Mouse (Mus musculus): Measurements from ENCODE around the gene Fam114a1.

Gene Fam114a1

DNA sequence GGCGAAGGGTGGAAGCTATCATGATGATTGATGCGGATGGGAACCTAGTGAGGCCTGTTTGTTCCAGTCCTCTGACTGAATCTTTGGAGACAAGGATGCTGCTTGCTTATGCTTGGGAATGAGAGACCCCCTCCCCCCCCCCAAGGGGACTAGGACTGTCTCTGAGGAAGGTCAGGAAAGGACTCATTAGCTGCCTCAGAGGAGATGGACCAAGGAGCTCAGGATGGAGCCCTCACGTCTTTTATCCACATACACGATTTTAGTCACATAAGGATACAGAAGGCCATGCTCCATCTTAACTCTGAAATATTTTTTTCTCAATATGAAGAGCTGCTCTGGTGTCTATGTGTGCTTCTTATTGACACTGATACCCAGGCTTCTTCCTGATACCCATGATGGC is 92.4 kb downstream of the Fam114a1 start:
- DNase-seq = no peak

DNA sequence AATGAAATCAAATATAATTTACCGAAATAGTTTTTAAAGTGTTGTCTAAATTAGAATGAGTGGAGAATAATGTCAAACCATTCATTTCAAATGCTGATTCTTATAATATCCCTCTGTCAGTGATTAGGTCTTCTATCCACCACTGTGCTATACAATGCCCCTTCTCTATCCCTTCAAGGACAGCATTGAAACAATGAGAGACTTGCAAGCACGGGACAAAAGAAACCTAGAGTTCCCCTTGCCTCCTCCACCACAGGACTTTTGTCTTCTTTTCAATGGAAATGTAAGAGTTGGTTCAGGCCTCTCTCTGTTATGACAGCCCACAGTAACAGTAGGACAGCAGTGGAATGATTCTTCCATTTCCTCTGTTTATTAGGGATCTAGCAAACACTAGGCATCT is 93.4 kb downstream of the Fam114a1 start:
- DNase-seq = no peak

DNA sequence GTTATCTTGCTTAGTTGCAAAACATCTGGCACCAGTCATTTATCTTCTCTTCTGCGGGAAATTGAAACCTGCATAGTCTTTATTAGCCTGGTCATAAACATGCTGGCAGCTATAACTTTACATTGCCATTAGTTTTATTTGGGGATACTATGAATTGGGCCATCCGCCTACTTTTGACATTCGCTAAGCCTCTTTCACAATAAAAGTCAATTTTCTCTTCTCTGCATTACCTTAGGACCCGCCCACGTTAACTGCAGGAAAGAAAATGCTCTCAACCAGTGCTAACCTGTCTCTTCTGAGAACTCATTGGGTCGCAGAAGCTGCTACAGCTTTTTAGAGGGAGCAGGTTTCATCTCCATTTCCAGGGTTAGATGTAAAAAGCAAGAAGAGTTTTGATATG is 98.3 kb downstream of the Fam114a1 start:
- no peak for DNase-seq

DNA sequence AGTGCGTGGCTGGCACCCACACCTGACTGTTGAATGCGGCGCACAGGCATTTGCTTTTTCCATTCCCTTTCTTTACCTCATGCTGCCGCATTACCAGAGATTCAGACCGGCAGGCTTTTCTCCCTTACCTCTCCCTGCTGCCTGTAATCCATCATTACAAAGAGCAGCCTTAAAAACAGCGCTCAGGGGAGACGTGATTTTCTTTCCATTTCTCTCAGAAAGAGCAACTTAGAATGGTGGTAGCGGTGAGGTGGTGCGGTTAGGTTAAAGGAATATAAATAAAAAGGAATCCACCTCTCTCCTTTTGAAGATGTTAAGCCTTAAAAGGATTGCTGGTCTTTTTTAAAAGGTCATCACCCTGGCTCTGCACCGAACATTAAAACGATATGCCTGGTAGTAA is 100.0 kb downstream of the Fam114a1 start:
- no peak for DNase-seq

DNA sequence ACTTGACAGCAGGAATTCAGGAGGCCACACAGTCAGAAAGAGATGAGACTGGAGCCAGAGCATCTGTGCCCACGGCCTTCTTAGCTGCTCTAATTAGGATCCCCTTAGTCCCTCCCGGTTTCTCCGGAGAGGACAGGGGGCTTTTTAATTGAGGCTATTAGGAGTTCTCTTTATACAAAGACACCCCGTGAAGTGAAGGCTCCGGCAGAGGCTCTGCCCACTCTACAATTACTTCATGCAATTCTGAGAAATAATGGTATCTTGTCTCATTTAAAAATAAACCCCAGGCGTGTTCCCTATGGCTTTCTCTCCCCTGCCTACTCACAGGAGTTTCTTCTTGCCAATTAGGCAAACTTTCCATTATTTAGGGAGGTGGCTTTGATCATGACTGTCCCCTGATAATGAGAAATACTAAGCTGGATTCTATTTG is 101.8 kb downstream of the Fam114a1 start:
- no peak for DNase-seq

DNA sequence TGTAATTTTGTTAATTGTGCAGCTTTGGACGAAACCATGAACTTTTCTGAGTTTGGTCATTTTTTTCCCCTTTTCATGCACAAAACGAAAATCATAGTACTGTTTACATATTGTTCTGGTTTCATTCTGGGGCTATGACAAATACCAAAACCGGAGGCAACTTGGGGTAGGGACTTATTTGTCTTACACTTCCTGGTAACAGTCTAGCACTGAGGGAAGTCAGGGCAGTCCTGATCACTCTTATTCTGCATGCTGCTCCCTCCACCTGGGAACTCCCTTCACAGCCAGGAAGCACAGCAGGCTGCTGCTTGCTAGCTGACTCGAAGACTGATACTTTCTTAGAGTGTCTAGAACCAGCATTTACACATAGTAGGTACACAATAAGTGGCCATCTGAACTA is 103.4 kb downstream of the Fam114a1 start:
- DNase-seq = no peak

DNA sequence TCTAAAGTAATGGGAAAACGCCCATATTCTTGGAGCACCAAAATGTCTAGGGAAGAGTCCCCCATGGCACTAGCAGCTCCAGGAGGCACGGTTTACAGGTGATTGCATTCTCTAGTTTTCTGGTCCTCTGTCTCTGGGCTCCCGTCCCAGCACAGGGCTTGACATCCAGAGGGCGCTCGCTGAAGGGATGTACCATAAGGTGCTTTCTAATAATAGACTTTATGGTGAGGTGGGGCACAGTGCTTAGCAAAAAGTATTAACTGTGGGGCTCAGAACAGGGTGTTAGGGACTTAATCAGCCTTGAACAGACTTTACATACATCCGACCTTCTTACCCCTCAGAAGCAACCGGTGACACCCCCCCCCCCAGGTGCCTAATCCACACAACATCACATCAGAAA is 104.8 kb downstream of the Fam114a1 start:
- DNase-seq = no peak

DNA sequence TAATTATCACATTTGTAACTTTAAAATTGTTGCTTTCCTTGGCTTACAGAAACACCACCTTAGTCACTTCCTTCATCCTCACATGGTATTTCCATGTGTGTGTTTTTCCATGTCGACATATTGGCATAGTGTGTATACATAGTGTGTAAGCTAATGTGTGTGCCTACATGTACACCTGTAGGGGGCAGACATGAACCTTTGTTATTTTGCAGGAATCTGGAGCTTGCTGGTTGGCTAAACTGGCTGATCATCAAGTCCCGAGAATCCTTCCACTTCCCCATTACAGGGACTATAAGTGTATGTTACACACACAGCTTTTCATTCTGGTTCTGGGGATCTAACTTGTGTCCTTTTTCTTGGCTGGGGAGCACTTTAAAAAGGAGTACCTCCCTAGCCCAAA is 106.2 kb downstream of the Fam114a1 start:
- DNase-seq = no peak

DNA sequence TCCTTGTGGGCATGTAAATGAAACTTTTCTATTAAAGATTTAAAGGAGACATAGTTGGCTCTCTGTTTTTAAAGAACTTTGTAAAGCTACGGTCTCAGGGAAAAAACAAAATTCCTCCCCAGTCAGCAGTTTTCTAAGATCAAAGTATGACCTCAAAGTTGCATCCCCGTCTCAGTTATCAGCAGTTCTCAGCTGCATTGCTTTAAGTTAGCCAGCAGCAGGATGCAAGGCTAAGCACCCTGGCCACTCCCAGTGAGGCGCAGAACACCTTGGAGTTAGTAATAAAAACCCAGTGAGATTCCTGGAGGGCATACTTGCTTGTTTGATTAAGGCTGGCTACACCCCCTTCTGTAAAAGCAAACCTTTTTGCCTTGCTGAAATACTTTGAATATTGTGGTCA is 106.9 kb downstream of the Fam114a1 start:
- DNase-seq = no peak

DNA sequence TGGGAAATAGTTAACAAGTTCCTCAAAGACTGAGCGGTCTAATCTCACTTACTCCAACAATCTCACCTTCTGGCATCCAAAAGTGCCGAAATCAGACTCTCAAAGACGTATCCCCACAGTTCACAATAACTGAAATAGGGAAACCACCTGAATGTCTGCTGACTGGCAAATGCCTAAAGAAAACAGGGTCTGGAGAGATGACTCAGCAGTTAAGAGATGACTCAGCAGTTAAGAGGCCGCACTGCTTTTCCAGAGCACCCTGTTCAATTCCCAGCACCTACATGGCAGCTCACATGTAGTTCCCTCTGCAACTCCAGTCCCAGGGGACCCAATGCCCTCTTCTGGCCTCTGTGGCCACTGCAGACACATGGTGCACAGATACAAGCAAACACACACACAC is 108.2 kb downstream of the Fam114a1 start:
- no peak for DNase-seq

DNA sequence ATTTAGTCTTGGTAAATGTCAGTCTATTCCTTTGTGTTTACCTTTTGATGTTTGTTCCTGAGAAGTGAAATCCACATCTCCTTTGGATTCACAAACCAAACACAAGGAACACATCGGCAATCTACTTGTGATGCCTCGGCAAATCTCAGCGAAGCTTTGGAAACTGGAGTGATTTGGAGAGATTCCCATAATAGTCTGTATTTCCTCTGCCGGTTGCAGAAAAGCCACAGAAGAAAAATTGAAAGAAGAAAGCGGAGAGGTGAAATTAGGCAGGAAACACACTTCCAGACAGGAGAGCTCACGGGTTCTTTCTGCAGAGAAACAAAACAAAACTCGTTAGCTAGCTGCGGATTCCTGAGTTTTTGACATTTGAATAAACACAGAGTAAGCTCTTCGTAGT is 110.0 kb downstream of the Fam114a1 start:
- no peak for DNase-seq

DNA sequence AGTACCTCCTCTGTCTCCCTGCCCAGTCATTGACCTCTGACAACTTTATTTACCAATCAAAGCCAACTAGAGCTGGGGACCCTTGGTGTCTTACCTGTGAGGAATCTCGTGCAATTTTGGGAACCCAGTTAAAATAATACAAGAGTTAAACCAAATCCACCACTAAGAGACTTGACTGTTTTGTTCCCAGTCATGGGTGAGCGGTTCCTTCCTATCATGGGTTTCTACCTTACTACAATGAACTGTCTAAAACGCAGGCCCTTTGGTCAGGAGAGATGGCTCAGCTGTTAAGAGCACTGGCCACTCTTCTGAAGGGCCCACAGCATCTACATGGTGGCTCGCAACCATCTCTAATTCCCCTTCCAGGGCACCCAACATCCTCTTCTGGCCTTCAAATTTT is 112.0 kb downstream of the Fam114a1 start:
- DNase-seq = no peak

DNA sequence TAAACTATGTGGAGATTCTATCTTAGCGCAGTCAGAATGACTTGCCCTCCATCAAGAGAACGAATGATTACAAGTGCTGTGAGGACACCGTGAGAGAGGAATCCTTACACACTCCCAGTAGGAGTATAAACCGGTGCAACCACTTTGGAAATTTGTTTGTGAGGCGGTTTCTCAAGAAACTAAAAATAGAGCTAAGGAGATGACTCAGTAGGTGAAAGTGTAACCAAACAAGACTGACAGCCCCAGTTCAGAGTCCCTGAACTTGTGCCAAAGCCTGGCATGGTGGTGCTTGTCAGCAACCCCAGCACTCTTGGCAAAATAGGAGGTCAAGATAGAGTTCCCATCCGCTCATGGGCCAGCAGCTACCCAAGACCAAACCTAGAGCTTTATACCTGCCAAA is 116.7 kb downstream of the Fam114a1 start:
- no peak for DNase-seq

DNA sequence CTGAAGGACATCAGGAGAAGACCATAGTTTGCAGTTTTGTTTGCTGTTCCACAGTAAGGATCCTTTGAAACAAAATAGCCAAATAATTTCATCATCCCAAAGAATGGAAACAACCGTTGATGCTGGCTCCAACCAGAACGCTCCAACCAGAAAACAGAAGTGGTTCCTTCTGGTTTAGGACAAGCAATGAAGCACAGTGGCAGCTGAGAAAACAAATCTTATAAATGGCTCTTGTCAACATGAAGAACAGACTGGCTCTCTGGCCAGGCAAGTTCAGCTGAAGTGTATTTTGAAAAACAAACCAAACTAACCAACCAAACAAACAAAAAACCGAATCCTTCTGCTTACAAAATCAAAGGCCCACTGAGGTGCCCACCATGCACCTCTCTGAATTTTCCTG is 119.8 kb downstream of the Fam114a1 start:
- DNase-seq = no peak

DNA sequence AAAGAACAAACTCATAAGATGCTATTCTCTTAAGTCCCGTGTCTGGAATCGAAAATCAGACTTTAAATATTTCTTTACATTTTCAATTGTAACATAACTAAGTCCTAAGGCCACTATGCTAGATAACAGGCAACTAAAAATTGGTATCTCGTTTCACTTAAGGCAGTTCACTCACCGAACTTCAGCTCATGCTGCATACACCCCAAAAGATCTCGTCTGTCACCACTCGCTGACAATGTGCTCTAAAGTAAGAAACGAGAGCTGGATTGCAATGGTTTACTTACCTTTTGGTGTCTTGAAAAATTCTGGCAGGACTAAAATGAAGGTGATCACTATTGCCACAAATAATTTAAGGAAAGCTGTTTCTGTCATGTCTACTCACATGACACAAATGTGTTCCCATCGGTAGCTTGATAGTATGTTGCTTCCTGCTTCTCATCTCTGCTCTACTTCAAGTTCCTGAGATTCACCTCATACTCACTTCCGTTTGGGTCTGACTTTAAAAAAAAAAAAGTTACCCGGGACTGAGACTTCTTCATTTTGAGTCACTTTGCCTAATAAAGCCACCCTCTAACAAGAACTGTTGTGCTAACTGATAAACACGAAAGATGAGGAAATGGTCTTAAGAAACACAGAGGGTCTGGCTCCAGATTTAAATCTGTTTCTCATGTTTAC is 121.5 kb downstream of the Fam114a1 start:
- DNase-seq = peak; percentile 31
